ENCODE assay signal across 18 mouse cellular contexts in genomic region chr16:12202151-12202550, GRCm38 (mm10).
"Had no signal": no experiment of that assay in that cellular context is flagged by ENCODE, and none has a peak within 500 bp of the region (broad histone marks: within the 10 kb centered on the region; RNA-seq: fewer than 3 reads in every experiment).

No protein-coding gene starts in this region.

- H3K9me3 ChIP-seq: intestine, embryonic 15.5 days; kidney, embryonic 15.5 days; limb, embryonic 10.5 days; liver, embryonic 15.5 days; midbrain, embryonic 13.5 days; neural tube, embryonic 12.5 days had no signal

- H3K27ac ChIP-seq: intestine, embryonic 15.5 days; kidney, embryonic 15.5 days; left cerebral cortex, adult 2 months; limb, embryonic 10.5 days; liver, embryonic 15.5 days; midbrain, embryonic 13.5 days; neural tube, embryonic 12.5 days had no signal

- H3K4me3 ChIP-seq: intestine, embryonic 15.5 days; kidney, embryonic 15.5 days; left cerebral cortex, adult 2 months; limb, embryonic 10.5 days; liver, embryonic 15.5 days; midbrain, embryonic 13.5 days; myocyte; neural tube, embryonic 12.5 days had no signal

- DNase-seq: kidney, adult 18-20 months; kidney, postnatal 14 days; lung, adult 2 months; lung, postnatal 36 days; retina, postnatal 1 day; right cerebral cortex, postnatal 14 days; thymus, adult 2 months; thymus, postnatal 25 days had no signal

- H3K27me3 ChIP-seq: intestine, embryonic 15.5 days; kidney, embryonic 15.5 days; liver, embryonic 15.5 days; midbrain, embryonic 13.5 days; neural tube, embryonic 12.5 days had no signal

- H3K36me3 ChIP-seq: intestine, embryonic 15.5 days; kidney, embryonic 15.5 days; limb, embryonic 10.5 days; liver, embryonic 15.5 days; midbrain, embryonic 13.5 days; neural tube, embryonic 12.5 days had no signal

- H3K4me1 ChIP-seq: intestine, embryonic 15.5 days; kidney, embryonic 15.5 days; limb, embryonic 10.5 days; liver, embryonic 15.5 days; midbrain, embryonic 13.5 days; neural tube, embryonic 12.5 days had no signal

- ATAC-seq: intestine, embryonic 15.5 days; lung, postnatal 0 days; midbrain, embryonic 13.5 days had no signal

- H3K4me2 ChIP-seq: intestine, embryonic 15.5 days; kidney, embryonic 15.5 days; liver, embryonic 11.5 days; liver, embryonic 15.5 days; midbrain, embryonic 13.5 days; neural tube, embryonic 12.5 days had no signal

- H3K9ac ChIP-seq: intestine, embryonic 15.5 days; kidney, embryonic 15.5 days; liver, embryonic 15.5 days; midbrain, embryonic 13.5 days; neural tube, embryonic 12.5 days had no signal
